Mouse (Mus musculus) retina, embryonic 14.5 days (tissue): ENCODE measurements at regions not wholly inside any gene's neighbourhood (a gene's known extent, or its start where the extent isn't known, plus 50 kb on each side); places are given as distances from the start of the nearest gene placed in this dataset.
A peak's percentile ranks its signal among the peaks of the same experiment; 100 is the strongest.

Experiments
- DNase-seq: peaks from one replicate; pipeline ENCODE4 v3.0.0-alpha.2; 2015; ENCODE audit warnings: low spot score

- no peak for DNase-seq
Observed at GRCm38 (mm10) chr13:90493696-90494095, 404.3 kb upstream of the Xrcc4 start.

DNA sequence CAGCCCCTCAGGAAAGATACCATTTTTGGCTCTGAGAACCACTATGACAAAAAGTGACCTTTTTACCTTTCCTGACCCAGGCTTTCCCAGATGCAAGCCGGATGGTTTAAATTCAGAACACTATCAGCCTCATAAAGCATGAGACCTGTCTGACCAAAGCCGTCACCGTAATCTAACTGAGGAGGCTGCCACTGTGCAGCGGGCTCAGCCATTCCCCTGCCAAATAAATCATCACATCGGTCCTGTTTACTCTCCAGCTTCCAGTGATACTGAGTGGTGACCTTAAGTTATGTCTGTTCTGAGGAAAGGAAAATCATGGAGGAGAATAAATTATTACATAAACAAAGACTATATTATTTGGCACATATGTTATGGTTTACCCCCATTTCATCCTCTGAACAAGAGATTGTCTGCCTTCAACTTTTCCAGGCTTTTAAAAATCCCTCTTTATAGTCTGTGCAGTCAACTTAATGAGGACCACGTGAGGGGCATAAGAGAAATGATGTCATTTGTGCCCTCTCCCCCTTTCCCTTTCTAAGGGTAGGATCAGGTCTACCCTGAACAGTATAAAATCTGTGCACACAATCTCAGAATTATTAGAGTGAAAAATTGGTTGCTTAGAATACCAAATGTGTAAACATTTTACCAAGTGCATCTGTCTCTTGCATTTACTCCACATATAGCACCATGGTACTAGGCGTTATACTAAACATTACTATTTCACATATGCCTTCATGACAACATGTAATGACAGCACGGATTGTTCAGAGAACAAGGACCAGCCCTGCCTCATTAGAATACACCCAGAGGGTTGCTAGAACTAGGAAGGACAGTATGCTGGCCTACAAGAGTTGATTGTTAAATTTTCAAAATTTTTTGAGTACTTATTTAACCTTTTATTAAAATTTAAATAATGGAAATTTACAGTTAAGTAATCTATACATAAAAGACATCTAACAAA is 401.9 kb upstream of the Xrcc4 start:
- DNase-seq: no peak

DNA sequence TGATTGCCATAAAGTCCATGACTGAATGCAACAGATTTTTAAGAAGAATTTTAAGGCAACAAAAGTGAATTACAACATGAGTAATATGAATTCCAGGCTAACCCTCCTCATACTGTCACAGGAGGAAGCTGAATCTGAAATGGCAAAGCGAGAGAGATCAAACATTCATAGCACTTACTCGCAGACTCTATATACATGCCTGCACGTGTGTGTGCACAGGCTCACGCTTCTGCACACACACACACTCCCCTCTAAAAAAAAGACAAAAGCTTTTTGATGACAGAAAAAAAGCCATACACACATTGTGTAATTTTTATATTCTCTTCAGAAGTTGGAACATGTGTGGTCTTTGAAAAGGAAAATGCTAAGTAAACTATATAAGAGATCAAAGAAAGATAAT is 391.1 kb upstream of the Xrcc4 start:
- no peak for DNase-seq

DNA sequence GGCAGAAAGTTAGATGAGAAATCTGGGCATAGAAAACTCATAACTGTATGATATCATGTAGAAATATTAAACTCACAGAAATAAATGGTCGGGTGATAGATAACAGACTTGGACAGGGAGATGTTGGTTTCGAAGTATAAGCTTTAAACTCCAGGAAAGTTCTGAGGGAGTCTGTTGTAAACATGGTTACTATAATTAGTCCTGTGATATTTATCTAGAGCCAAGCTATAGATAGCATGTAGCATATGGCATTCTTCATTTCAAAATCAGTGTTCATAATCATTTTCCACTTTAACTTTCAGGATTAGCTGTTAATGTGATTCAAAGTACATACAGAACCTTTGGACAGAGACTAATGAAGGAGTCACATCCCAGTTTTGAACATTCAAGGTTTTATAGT is 387.5 kb upstream of the Xrcc4 start:
- no peak for DNase-seq

GRCm38 (mm10) chr13:90474507-90474906 is 385.1 kb upstream of the Xrcc4 start:
- no peak for DNase-seq

GRCm38 (mm10) chr13:90474053-90474452 is 384.6 kb upstream of the Xrcc4 start:
- DNase-seq: no peak

GRCm38 (mm10) chr13:90473041-90473825 is 383.8 kb upstream of the Xrcc4 start:
- DNase-seq: no peak

DNA sequence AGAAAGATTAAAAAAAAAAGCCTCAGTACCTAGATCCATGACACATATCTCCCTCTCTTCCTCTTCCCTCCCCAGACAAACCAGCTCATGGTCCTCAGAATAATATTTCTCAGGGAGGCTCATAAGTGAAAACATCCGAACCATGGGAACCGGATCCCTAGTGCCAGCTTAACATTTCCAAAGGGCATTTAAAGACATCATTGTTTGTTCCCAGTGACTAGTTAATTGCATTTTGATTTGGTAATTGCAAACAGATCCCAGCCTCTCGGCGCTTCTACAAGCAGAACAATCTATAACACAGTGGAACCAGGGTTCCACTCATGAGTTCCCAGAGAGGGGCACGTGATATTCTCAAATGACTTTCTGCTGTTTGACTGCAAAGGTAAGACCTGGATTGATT is 376.7 kb upstream of the Xrcc4 start:
- no peak for DNase-seq

GRCm38 (mm10) chr13:90464051-90464450 is 374.6 kb upstream of the Xrcc4 start:
- no peak for DNase-seq

- no peak for DNase-seq
Observed at GRCm38 (mm10) chr13:90463381-90463780, 374.0 kb upstream of the Xrcc4 start.

GRCm38 (mm10) chr13:90454631-90455030 is 365.2 kb upstream of the Xrcc4 start:
- no peak for DNase-seq

GRCm38 (mm10) chr13:90426901-90427300 is 337.5 kb upstream of the Xrcc4 start:
- DNase-seq: no peak

DNA sequence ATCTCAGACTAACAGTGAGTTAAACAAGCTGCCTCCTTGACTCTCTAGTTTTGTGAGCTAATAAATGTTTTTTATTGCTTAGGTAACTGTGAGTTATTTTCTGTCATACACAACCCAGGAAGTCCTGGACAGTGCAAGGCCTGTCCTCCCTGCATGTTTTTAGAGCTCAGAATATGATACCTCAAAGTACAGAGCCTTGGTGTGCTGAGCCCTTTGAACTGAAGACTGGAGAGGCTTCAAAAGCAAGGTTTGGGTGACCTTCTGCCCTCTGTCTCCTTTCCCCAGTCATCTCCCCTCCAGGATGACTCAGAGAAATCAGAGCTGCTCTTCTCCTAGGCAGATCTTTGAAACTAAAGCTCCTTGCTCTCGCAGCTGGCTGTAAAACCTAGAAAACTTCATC is 336.0 kb upstream of the Xrcc4 start:
- DNase-seq: no peak

DNA sequence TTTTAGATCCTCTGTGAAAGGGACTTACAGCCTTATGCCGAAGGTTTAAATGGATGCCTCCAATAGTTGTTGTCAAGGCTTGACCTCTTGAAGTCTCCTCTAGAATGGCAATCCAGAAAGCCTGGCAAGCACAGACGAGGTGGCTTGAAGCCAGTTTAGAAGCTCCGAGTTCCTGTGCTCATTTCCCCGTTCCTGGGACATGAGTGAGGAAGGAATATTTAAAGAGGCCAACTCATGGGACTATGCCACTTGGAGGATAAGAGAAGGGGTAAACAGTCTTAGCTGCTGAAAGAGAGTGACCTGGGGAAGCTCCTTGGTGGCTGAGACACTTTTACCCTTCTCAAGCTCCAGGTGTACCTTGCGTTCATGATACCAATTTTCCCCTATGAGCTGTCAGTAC is 335.1 kb upstream of the Xrcc4 start:
- no peak for DNase-seq

DNA sequence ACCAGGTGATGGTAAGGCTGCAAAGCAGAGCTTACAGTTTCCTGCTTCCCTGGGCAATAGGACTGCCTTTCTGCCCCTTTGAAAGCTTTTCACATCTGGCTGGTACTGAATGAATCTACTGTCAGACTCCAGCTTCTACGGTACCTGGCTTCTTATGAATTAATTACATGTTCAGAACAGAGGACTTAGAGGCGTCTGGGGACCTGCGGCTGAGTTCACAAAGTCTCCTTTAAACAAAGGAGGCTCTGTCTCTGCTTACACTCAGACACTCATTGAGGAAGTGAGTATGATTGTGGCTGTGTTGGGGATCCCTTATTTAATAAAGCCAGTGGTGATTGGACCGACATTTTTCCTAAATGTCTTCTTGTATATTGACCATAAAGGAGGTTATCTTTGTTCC is 331.6 kb upstream of the Xrcc4 start:
- peak; percentile 7 for DNase-seq

DNA sequence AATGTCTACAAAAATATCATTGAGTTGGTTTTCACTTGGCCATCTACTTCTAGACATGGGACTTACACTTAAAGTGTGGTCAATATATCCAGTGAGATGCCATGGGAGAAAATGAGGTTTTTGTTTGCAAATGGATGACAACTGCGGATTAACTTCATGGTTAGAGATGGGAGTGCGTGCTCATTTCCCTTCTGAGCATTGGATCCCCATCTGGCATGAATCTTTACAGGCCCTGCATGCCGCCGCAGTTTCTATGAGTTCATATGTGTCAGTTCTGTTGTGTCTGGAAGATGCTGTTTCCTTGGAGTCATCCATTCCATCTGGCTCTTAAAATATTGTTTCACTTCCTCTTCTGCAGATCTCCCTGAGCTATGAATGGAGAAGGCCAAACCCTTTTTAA is 315.0 kb upstream of the Xrcc4 start:
- DNase-seq: no peak

DNA sequence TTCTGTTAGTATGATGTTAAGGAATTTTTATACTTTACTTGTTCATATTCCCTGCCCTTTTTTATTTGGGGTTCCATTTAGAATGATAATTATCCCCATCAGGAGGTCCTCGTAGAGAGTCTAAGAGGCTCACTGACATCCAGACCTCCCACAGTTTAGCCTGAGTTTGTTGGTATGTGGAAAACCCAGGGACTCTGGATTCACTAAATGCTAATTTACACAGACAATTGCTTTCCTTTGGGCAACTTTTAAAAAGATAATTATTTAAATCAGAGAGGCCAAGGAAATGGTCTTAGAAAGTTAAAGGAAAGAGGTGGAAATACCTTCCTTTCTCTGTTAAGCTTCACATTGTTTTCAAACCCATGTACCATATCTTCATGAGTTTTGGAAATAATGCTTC is 312.7 kb upstream of the Xrcc4 start:
- no peak for DNase-seq

- DNase-seq: no peak
Observed at GRCm38 (mm10) chr13:90401496-90401895, 312.1 kb upstream of the Xrcc4 start.

DNA sequence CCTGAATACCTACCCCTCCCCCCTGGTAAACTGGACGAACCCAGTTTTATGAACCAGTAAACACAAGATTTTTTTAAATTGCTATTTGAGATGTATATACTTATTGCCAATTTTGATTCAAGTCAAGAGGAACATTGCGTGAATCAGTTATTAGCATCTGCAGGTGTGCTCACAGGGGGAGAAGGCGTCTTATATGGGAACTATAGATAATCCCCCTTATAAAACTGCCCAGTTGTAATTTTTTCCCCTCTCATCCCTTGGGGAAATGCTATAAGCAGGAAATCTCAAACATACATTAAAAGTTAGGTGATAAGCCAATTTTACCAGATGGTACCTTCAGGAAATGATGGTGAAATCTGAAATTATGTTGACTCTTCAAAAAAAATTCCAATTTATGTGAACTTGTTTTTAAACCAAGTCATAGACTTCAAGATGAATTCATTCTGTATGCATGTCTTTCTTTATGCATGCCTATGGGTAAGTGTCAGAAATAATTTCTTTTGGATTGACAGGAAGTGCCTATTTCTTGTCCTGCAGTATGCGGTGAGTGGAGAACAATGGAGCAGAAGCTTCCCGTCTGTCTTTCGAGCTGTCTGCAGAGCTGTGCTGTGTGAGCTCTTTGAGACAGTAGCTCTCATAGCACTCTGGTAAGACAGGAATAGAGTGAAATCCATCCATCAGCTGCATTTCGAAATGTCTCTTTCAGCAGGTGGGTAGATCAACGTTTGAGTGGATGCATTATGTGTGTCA is 306.0 kb upstream of the Xrcc4 start:
- no peak for DNase-seq

- DNase-seq: no peak
Observed at GRCm38 (mm10) chr13:90394815-90395241, 305.4 kb upstream of the Xrcc4 start.

DNA sequence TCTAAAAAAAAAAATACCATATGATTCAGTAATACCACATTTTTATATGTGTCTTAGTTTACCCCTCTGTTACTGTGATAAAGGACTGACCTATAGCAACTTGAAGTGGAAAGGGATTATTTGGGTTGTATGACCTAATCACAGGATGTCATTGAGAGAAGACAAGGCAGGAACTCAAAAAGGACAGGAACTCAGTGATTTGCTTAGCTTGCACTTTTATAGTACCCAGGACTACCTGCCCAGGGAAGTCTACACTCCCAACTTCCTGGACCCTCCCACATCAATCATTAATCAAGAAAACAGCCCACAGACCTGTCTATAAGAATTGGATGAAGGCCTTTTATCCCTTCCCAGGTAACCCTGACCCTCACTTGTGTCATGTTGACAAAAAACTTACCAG is 303.0 kb upstream of the Xrcc4 start:
- no peak for DNase-seq

- DNase-seq: no peak
Observed at GRCm38 (mm10) chr13:90376619-90377018, 287.2 kb upstream of the Xrcc4 start.
